Mouse (Mus musculus): ENCODE results near the gene Fam98a. TPM values are rescaled to one million over a fixed set of nuclear protein-coding genes. Genes with fewer than 3 reads are reported as not detected.

The Fam98a gene
- polyA plus RNA-seq (2014; fragmentation: Nextera tagmentation; extraction: Ambion mirVana), result 9.9 and 10.4 TPM in 2 replicates

DNA sequence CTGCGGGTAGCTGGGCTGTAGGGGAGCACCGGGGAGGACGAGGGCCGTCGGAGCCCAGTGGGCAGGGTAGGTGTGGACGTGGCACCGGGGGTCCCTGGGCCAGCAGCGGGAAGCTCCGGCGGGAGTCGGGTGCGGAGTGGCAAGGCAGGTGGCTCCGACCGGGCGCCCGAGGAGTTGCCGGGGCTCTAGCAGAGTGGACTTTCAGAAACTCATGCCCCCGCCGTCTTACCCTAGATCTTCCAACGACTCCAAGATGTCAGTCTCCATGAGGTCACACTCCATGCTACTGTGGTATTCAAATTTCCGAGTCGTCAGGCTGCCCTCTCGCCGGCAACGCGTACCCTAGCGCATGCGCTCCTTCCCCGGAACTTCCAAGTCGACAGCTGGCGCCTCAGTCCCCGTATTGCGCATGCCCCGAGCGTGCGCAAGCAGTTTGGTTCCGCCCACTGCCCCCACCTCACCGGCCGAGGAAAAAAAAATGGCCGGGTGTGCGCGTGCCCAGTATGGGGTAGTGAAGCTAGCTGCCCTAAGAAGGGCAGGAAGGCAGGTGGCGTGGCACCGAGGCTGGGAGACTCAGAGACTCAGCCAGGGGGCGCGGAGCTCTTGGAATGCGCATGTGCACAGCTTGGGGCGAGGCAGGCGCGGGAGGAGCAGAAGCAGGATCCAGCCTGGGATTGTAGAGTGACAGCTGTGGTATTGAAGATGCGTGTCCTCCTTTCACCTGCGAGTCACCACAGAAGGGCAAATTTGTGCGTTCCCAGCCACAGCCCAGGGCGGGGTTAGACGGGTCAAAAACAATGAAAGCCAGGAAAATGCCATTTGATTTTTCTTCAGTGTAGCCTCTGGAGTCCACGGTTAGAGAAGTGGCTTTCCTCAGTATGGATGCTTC, at the start of gene Fam98a:
Fam98a (minus strand) TSS at position 435 of the 889 bp plus-strand sequence.
- H3K36me3 ChIP-seq (replicated peaks; ENCODE audit: control insufficient read depth, insufficient read depth), result peaks cover 6% of the 10 kb centered on the region; the same call in 1 of the 2 replicates
- no peaks in the 10 kb centered on the region for H3K9me3 ChIP-seq (ENCODE audit: control insufficient read depth, low read length)
- no peaks in the 10 kb centered on the region for H3K27me3 ChIP-seq (ENCODE audit: control insufficient read depth, insufficient read depth, low read length)
- ATAC-seq (ENCODE audit: low FRiP score) (peak; percentile 99), DNase-seq (ENCODE audit: low spot score) (peak; percentile 99)
- H3K4me3 ChIP-seq (replicated peaks; ENCODE audit: low read length), result peak within 1 kb of the TSS; percentile 62
- H3K4me1 ChIP-seq (replicated peaks; ENCODE audit: control insufficient read depth, insufficient read depth, low read length), result 0 out of 2 replicates have a peak, but pooled peaks cover 9% of the 10 kb centered on the region
- peak within 1 kb of the TSS; percentile 66 for H3K4me2 ChIP-seq (replicated peaks)
- peak within 1 kb of the TSS; percentile 58 for H3K27ac ChIP-seq
- under 1% methylated on average over 56 of the region's 56 CpGs for WGBS
- peak within 1 kb of the TSS; percentile 70 for H3K9ac ChIP-seq

DNA sequence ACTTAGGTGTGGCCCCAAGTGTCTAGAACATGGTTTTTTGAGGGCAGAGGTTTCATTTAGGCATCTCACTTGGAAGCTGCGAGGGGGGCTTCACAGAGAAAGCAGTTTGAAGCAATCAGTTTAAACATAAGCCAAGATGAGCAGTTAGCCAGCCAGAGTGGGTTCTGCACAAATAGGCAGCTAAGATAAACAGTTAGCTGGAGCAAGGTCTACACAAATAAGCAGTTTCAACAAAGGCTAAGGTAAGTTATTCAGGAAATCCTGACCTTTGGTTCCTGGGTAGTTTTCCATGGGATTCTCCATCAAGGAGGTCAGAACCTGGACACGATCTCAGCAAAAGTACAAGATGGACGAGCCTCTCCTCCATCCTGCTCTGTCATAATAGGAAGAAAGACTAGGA, 46.9 kb upstream of the Fam98a start:
- ATAC-seq (ENCODE audit: low FRiP score) (no peak), DNase-seq (ENCODE audit: low spot score) (no peak)
- Histone ChIP-seq H3K27me3 (ENCODE audit: control insufficient read depth, insufficient read depth, low read length) (no peaks in the 10 kb centered on the region), H3K4me3 (replicated peaks; ENCODE audit: low read length) (no peak overlapping the region), H3K9me3 (ENCODE audit: control insufficient read depth, low read length) (no peaks in the 10 kb centered on the region), H3K36me3 (replicated peaks; ENCODE audit: control insufficient read depth, insufficient read depth) (no peaks in the 10 kb centered on the region), H3K4me1 (replicated peaks; ENCODE audit: control insufficient read depth, insufficient read depth, low read length) (no peaks in the 10 kb centered on the region; the same call in 1 of the 2 replicates), H3K4me2 (replicated peaks) (no peak overlapping the region), H3K27ac (no peak overlapping the region), H3K9ac (no peak overlapping the region)
- WGBS, result 84% methylated on average over 3 of the region's 3 CpGs

DNA sequence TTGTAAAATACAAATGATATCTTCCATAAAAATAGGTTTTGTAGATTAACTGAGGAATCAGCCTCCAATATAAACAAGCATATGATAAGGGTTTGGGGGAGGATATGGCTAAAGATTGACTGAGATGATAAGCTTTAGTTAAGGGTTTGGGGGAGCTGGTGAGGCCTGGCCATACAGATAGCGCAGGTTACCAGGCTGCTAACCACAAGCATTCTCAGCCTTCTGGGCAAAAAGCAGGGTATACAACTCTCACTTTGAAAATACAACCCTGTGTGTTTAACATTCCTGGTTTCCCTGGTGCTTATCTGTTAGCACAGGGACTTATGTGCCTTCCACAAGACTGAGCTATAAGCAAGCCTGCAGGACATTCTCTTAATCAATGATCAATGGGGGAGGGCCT, 31.0 kb upstream of the Fam98a start:
- no peak overlapping the region for H3K4me2 ChIP-seq (replicated peaks)
- 96% methylated on average over 1 of the region's 1 CpGs for WGBS

GRCm38 (mm10) chr17:75575608-75576007, 23.9 kb upstream of the Fam98a start:
- no peaks in the 10 kb centered on the region for H3K4me1 ChIP-seq (replicated peaks; ENCODE audit: control insufficient read depth, insufficient read depth, low read length)
- H3K9me3 ChIP-seq (ENCODE audit: control insufficient read depth, low read length), result no peaks in the 10 kb centered on the region
- H3K36me3 ChIP-seq (replicated peaks; ENCODE audit: control insufficient read depth, insufficient read depth), result no peaks in the 10 kb centered on the region
- DNase-seq (ENCODE audit: low spot score), result no peak
- no peak overlapping the region for H3K4me2 ChIP-seq (replicated peaks)
- no peaks in the 10 kb centered on the region for H3K27me3 ChIP-seq (ENCODE audit: control insufficient read depth, insufficient read depth, low read length)
- H3K27ac ChIP-seq, result no peak overlapping the region
- H3K4me3 ChIP-seq (replicated peaks; ENCODE audit: low read length), result no peak overlapping the region
- WGBS, result 64% methylated on average over 7 of the region's 7 CpGs
- no peak overlapping the region for H3K9ac ChIP-seq
- ATAC-seq (ENCODE audit: low FRiP score), result no peak

More for the DNA sequence above, 31.0 kb upstream of the Fam98a start:
- Histone ChIP-seq H3K9ac (no peak overlapping the region), H3K27ac (no peak overlapping the region), H3K36me3 (replicated peaks; ENCODE audit: control insufficient read depth, insufficient read depth) (no peaks in the 10 kb centered on the region), H3K27me3 (ENCODE audit: control insufficient read depth, insufficient read depth, low read length) (no peaks in the 10 kb centered on the region), H3K4me1 (replicated peaks; ENCODE audit: control insufficient read depth, insufficient read depth, low read length) (no peaks in the 10 kb centered on the region), H3K4me3 (replicated peaks; ENCODE audit: low read length) (no peak overlapping the region), H3K9me3 (ENCODE audit: control insufficient read depth, low read length) (no peaks in the 10 kb centered on the region)
- DNase-seq (ENCODE audit: low spot score) (no peak), ATAC-seq (ENCODE audit: low FRiP score) (no peak)

- no peak overlapping the region for H3K4me3 ChIP-seq (replicated peaks; ENCODE audit: low read length)
These were observed 6.3 kb upstream of the Fam98a start for GRCm38 (mm10) chr17:75558041-75558440.

DNA sequence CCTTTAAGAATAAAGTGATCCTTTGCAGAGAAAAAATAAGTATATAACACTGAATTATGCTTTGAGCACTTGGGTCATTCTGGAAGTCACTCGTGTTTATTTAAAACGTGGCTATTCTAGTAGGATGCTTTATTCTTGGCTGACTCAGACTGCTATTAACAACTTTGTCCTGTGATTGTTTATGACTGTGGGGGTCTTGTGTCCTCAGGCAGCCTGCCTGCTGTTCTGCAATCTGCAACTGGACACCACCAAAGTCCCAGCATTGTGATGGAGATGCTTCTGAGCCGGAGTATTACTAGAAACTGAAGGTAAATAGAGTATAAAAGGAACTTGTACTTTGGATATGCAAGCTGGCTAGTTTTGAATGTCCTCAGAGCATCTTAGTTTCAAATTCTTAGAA, 5.3 kb upstream of the Fam98a start:
- DNase-seq (ENCODE audit: low spot score) (no peak), ATAC-seq (ENCODE audit: low FRiP score) (no peak)
- H3K27me3 ChIP-seq (ENCODE audit: control insufficient read depth, insufficient read depth, low read length), result no peaks in the 10 kb centered on the region
- 0 out of 2 replicates have a peak, but pooled peaks cover 2% of the 10 kb centered on the region for H3K9me3 ChIP-seq (ENCODE audit: control insufficient read depth, low read length)
- H3K4me1 ChIP-seq (replicated peaks; ENCODE audit: control insufficient read depth, insufficient read depth, low read length), result no peaks in the 10 kb centered on the region
- H3K9ac ChIP-seq, result no peak overlapping the region
- no peak overlapping the region for H3K4me3 ChIP-seq (replicated peaks; ENCODE audit: low read length)
- 22% methylated on average over 3 of the region's 3 CpGs for WGBS
- no peak overlapping the region for H3K4me2 ChIP-seq (replicated peaks)
- no peaks in the 10 kb centered on the region for H3K36me3 ChIP-seq (replicated peaks; ENCODE audit: control insufficient read depth, insufficient read depth)
- H3K27ac ChIP-seq, result no peak overlapping the region

More at GRCm38 (mm10) chr17:75558041-75558440, 6.3 kb upstream of the Fam98a start:
- 96% methylated on average over 2 of the region's 2 CpGs for WGBS
- DNase-seq (ENCODE audit: low spot score), result no peak
- Histone ChIP-seq H3K9me3 (ENCODE audit: control insufficient read depth, low read length) (0 out of 2 replicates have a peak, but pooled peaks cover 9% of the 10 kb centered on the region), H3K27ac (no peak overlapping the region), H3K36me3 (replicated peaks; ENCODE audit: control insufficient read depth, insufficient read depth) (no peaks in the 10 kb centered on the region), H3K4me1 (replicated peaks; ENCODE audit: control insufficient read depth, insufficient read depth, low read length) (no peaks in the 10 kb centered on the region), H3K4me2 (replicated peaks) (no peak overlapping the region), H3K27me3 (ENCODE audit: control insufficient read depth, insufficient read depth, low read length) (no peaks in the 10 kb centered on the region), H3K9ac (no peak overlapping the region)
- no peak for ATAC-seq (ENCODE audit: low FRiP score)

GRCm38 (mm10) chr17:75550771-75551413, 854 bp downstream of the Fam98a start:
- Histone ChIP-seq H3K9ac (peak overlapping the region; percentile 70), H3K4me2 (replicated peaks) (peak overlapping the region; percentile 63), H3K27ac (no peak overlapping the region), H3K9me3 (ENCODE audit: control insufficient read depth, low read length) (no peaks in the 10 kb centered on the region), H3K27me3 (ENCODE audit: control insufficient read depth, insufficient read depth, low read length) (no peaks in the 10 kb centered on the region), H3K4me1 (replicated peaks; ENCODE audit: control insufficient read depth, insufficient read depth, low read length) (0 out of 2 replicates have a peak, but pooled peaks cover 9% of the 10 kb centered on the region), H3K4me3 (replicated peaks; ENCODE audit: low read length) (peak overlapping the region; percentile 62), H3K36me3 (replicated peaks; ENCODE audit: control insufficient read depth, insufficient read depth) (peaks cover 14% of the 10 kb centered on the region)
- ATAC-seq (ENCODE audit: low FRiP score) (no peak), DNase-seq (ENCODE audit: low spot score) (no peak)
- WGBS, result 41% methylated on average over 11 of the region's 11 CpGs

- Histone ChIP-seq H3K27ac (no peak overlapping the region), H3K27me3 (ENCODE audit: control insufficient read depth, insufficient read depth, low read length) (no peaks in the 10 kb centered on the region), H3K9me3 (ENCODE audit: control insufficient read depth, low read length) (no peaks in the 10 kb centered on the region), H3K4me2 (replicated peaks) (no peak overlapping the region), H3K9ac (no peak overlapping the region), H3K4me1 (replicated peaks; ENCODE audit: control insufficient read depth, insufficient read depth, low read length) (no peaks in the 10 kb centered on the region), H3K36me3 (replicated peaks; ENCODE audit: control insufficient read depth, insufficient read depth) (peaks cover 52% of the 10 kb centered on the region), H3K4me3 (replicated peaks; ENCODE audit: low read length) (no peak overlapping the region)
- DNase-seq (ENCODE audit: low spot score) (no peak), ATAC-seq (ENCODE audit: low FRiP score) (no peak)
- WGBS, result 91% methylated on average over 7 of the region's 7 CpGs
These were observed 7.5 kb downstream of the Fam98a start for GRCm38 (mm10) chr17:75544262-75544661.

GRCm38 (mm10) chr17:75543434-75543833, 8.3 kb downstream of the Fam98a start:
- H3K4me3 ChIP-seq (replicated peaks; ENCODE audit: low read length), result no peak overlapping the region
- H3K27ac ChIP-seq, result no peak overlapping the region
- H3K4me1 ChIP-seq (replicated peaks; ENCODE audit: control insufficient read depth, insufficient read depth, low read length), result no peaks in the 10 kb centered on the region
- H3K27me3 ChIP-seq (ENCODE audit: control insufficient read depth, insufficient read depth, low read length), result no peaks in the 10 kb centered on the region
- no peaks in the 10 kb centered on the region for H3K9me3 ChIP-seq (ENCODE audit: control insufficient read depth, low read length)
- peaks cover 60% of the 10 kb centered on the region for H3K36me3 ChIP-seq (replicated peaks; ENCODE audit: control insufficient read depth, insufficient read depth)
- ATAC-seq (ENCODE audit: low FRiP score), result no peak
- WGBS, result 92% methylated on average over 7 of the region's 7 CpGs
- H3K9ac ChIP-seq, result no peak overlapping the region
- H3K4me2 ChIP-seq (replicated peaks), result no peak overlapping the region
- no peak for DNase-seq (ENCODE audit: low spot score)
